Mouse (Mus musculus) embryonic fibroblast, embryonic 13.5 days (primary cell): ENCODE data around the gene Elovl6.

Experiments used
- CTCF ChIP-seq: IDR thresholded peaks from 2 replicates; pipeline ENCODE4 v1.5.1; 2011; ENCODE audit warnings: mild to moderate bottlenecking, control low read depth, low read length, moderate library complexity, borderline replicate concordance; ENCODE audit not compliant: insufficient read depth
- POLR2A ChIP-seq: IDR thresholded peaks from 2 replicates; pipeline ENCODE4 v1.6.1; 2011; ENCODE audit warnings: low read depth, mild to moderate bottlenecking, control low read depth, low read length, moderate library complexity

DNA sequence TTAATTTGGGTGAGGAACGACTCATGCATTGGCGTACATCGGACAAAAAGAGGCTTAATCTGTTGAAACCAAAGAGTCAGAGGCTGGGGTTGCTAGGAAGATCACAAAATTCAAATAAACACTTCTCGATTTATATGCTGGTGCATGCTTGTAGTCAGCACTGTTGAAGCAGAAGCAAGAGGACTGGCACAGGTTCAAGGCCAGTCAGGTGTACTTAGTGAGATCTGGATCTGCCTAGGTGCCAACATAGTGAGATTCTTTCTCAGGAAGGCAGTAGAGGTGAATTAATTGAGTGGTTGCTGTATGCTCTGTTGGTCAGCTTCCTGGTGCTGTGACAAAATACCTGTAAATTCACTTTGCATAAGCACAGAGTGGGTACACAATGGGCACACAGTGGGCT is 37.4 kb upstream of the Elovl6 start:
- no peak for TF ChIP-seq POLR2A
- no peak for TF ChIP-seq CTCF
